In genomic region chr1:72254545-72255061, GRCm38 (mm10) we compare ENCODE assay signal across 1 mouse cellular context.
A peak's percentile ranks its signal among the peaks of the same experiment; 100 is the strongest.
TF ChIP-seq lines count a peak whose summit lies in the region.

No protein-coding gene starts in this region.

TF ChIP-seq in CH12.LX, 34 proteins besides CTCF, POLR2A, EP300 and RAD21 (continued from another document):
- peak; percentile 39; the same call in 1 of the 2 replicates for TF ChIP-seq CHD2 (IDR thresholded peaks at IDR 0.05; ENCODE audit: low read length)
- no peak; the same call in 1 of the 2 replicates for TF ChIP-seq IRF4 (IDR thresholded peaks at IDR 0.05; ENCODE audit: low read depth, low read length)
- peak; percentile 69; the same call in 1 of the 2 replicates for TF ChIP-seq MAX (IDR thresholded peaks at IDR 0.05; ENCODE audit: low read length)
- TF ChIP-seq MEF2A (IDR thresholded peaks at IDR 0.05; ENCODE audit: borderline replicate concordance, low read depth, low read length): no peak
- TF ChIP-seq MYC (IDR thresholded peaks at IDR 0.05; ENCODE audit: low read depth, low read length): peak; percentile 27; the same call in 1 of the 2 replicates
- TF ChIP-seq E2F4 (IDR thresholded peaks at IDR 0.05; ENCODE audit: insufficient replicate concordance, low read depth, low read length): no peak
- TF ChIP-seq NELFE (IDR thresholded peaks at IDR 0.05; ENCODE audit: low read depth, low read length): peak; percentile 62
- no peak for TF ChIP-seq MAZ (IDR thresholded peaks at IDR 0.05; ENCODE audit: low read depth, low read length)
- peak; percentile 66 for TF ChIP-seq SIN3A (IDR thresholded peaks at IDR 0.05; ENCODE audit: low read length)
- no peak for TF ChIP-seq PAX5 (IDR thresholded peaks at IDR 0.05; ENCODE audit: low read length)
- no peak for TF ChIP-seq MAFK (IDR thresholded peaks at IDR 0.05; ENCODE audit: insufficient replicate concordance, low read length)
- TF ChIP-seq MXI1 (IDR thresholded peaks at IDR 0.05; ENCODE audit: low read depth, low read length): peak; percentile 82
- TF ChIP-seq USF2 (conservative IDR thresholded peaks at IDR 0.05; ENCODE audit: low read depth, low read length): no peak
- peak; percentile 90 for TF ChIP-seq ELF1 (IDR thresholded peaks at IDR 0.05; ENCODE audit: low read depth, low read length)
- TF ChIP-seq JUND (conservative IDR thresholded peaks at IDR 0.05; ENCODE audit: low read depth, low read length): no peak
- no peak for TF ChIP-seq RCOR1 (conservative IDR thresholded peaks at IDR 0.05; ENCODE audit: low read depth, low read length)
